Mouse (Mus musculus): ENCODE measurements around the gene Elavl2.

GRCm38 (mm10) chr4:91379559-91379958 is 21.0 kb downstream of the Elavl2 start:
- TF ChIP-seq CTCF (IDR thresholded peaks at IDR 0.05; ENCODE audit: low read depth, low read length) (no peak), GATA1 (IDR thresholded peaks at IDR 0.05; ENCODE audit: borderline replicate concordance, low read length) (no peak)
